Mouse (Mus musculus) hindbrain, embryonic 14.5 days (tissue): Measurements from ENCODE around the gene Lrp1. TPM values are rescaled to one million over a fixed set of nuclear protein-coding genes. Genes with fewer than 3 reads are reported as not detected.

Experiments
- ATAC-seq: fragments of 200-750 bp; cut with Nextera tagmentation; 2 replicates; pipeline ENCODE4 v1.8.0; 2017; ENCODE audit warnings: moderate number of reproducible peaks, mild to moderate bottlenecking, moderate TSS enrichment, moderate library complexity; ENCODE audit not compliant: low FRiP score
- DNase-seq: peaks from one replicate; pipeline ENCODE4 v3.0.0-alpha.2; 2015; ENCODE audit warnings: low spot score
- H3K27ac ChIP-seq: fragments of 300-500 bp; sonication (generic); 2 replicates; pipeline ENCODE4 v1.5.1; 2014; ENCODE audit warnings: mild to moderate bottlenecking, moderate library complexity
- H3K27me3 ChIP-seq: fragments of 300-500 bp; sonication (generic); 2 replicates; pipeline ENCODE4 v1.6.1; 2014; ENCODE audit warnings: mild to moderate bottlenecking, low read length, mixed read lengths; ENCODE audit not compliant: control insufficient read depth, insufficient read depth
- H3K36me3 ChIP-seq: fragments of 300-500 bp; sonication (generic); replicated peaks from 2 replicates; pipeline ENCODE4 v1.6.1; 2014; ENCODE audit not compliant: control insufficient read depth, insufficient read depth
- H3K4me1 ChIP-seq: fragments of 300-500 bp; sonication (generic); replicated peaks from 2 replicates; pipeline ENCODE4 v1.6.1; 2014; ENCODE audit warnings: antibody characterized with exemption, low read length, mixed read lengths; ENCODE audit not compliant: control insufficient read depth, insufficient read depth
- H3K4me2 ChIP-seq: fragments of 300-500 bp; sonication (generic); replicated peaks from 2 replicates; pipeline ENCODE4 v1.6.1; 2014; ENCODE audit warnings: mild to moderate bottlenecking, moderate library complexity
- H3K4me3 ChIP-seq: fragments of 300-500 bp; sonication (generic); replicated peaks from 2 replicates; pipeline ENCODE4 v1.5.1; 2014; ENCODE audit warnings: mild to moderate bottlenecking, low read length
- H3K9ac ChIP-seq: fragments of 300-500 bp; sonication (generic); 2 replicates; pipeline ENCODE4 v1.6.1; 2014
- H3K9me3 ChIP-seq: fragments of 300-500 bp; sonication (generic); 2 replicates; pipeline ENCODE4 v1.6.1; 2016; ENCODE audit warnings: low read length; ENCODE audit not compliant: control insufficient read depth
- WGBS: fragments of 180-500 bp; shearing (Covaris S2); extraction: QIAGEN DNeasy Blood & Tissue Kit; methylation state at CpG from one replicate; pipeline ENCODE4 v1.1.7; 2014; 5-methylcytosine and 5-hydroxymethylcytosine counted together
- polyA plus RNA-seq: library from polyadenylated mRNA; unstranded; fragments of >200 nt; fragmentation: Nextera tagmentation; extraction: Ambion mirVana; gene quantifications from 2 replicates; pipeline ENCODE4 v1.2.1, GENCODE M21; 2014

The Lrp1 gene
- polyA plus RNA-seq, 1 experiment from 2014 or later, result 118 TPM

- Histone ChIP-seq H3K27me3 (no peaks in the 10 kb centered on the region), H3K9me3 (no peaks in the 10 kb centered on the region), H3K4me2 (no peak overlapping the region), H3K9ac (no peak overlapping the region), H3K4me3 (no peak overlapping the region), H3K4me1 (peaks cover 22% of the 10 kb centered on the region), H3K27ac (peak overlapping the region; percentile 74; the same call in 1 of the 2 replicates), H3K36me3 (peaks cover 80% of the 10 kb centered on the region)
- ATAC-seq (no peak), DNase-seq (no peak)
- WGBS, result 88% methylated on average over 3 of the region's 3 CpGs
Observed at GRCm38 (mm10) chr10:127492118-127492517, 128.8 kb downstream of the Lrp1 start.

GRCm38 (mm10) chr10:127491128-127491512 lies 129.8 kb downstream of the Lrp1 start:
- 50% methylated on average over 8 of the region's 8 CpGs for WGBS
- Histone ChIP-seq H3K9ac (0 out of 2 replicates have a peak overlapping the region, but pooled peaks have one; percentile 46), H3K36me3 (peaks cover 76% of the 10 kb centered on the region)

GRCm38 (mm10) chr10:127490160-127491127 lies 130.5 kb downstream of the Lrp1 start:
- Histone ChIP-seq H3K27ac (peak overlapping the region; percentile 74), H3K27me3 (no peaks in the 10 kb centered on the region), H3K4me1 (peaks cover 22% of the 10 kb centered on the region), H3K4me2 (no peak overlapping the region), H3K36me3 (peaks cover 76% of the 10 kb centered on the region), H3K9ac (peak overlapping the region; percentile 46; the same call in 1 of the 2 replicates), H3K9me3 (no peaks in the 10 kb centered on the region), H3K4me3 (no peak overlapping the region)
- ATAC-seq (peak; percentile 53), DNase-seq (peak; percentile 27)
- WGBS, result 64% methylated on average over 18 of the region's 18 CpGs

More at GRCm38 (mm10) chr10:127491128-127491512, 129.8 kb downstream of the Lrp1 start:
- peak overlapping the region; percentile 74 for H3K27ac ChIP-seq
- no peaks in the 10 kb centered on the region for H3K27me3 ChIP-seq
- H3K4me2 ChIP-seq, result no peak overlapping the region
- DNase-seq (no peak), ATAC-seq (peak; percentile 47; the same call in 1 of the 2 replicates)
- H3K4me3 ChIP-seq, result no peak overlapping the region
- no peaks in the 10 kb centered on the region for H3K9me3 ChIP-seq
- peaks cover 22% of the 10 kb centered on the region for H3K4me1 ChIP-seq

DNA sequence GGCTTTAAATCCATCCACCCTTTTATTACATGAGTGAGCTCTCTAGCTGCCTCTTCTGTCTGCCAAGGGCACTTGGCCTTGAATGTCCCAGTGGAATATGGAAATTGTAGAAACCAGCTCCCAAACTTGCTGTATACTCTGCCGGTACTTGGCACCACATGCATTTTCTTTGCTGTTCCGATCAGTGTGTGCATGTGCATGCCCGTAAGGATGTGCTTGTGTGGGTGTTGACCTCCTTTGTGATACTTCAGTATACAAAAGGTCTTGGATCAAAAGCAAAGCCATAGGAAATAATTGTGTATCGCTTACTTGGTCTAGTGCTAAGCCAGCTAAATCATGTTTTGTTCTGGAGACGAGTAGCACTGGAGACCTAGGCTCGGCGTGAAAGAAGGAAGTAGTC lies 132.1 kb downstream of the Lrp1 start:
- H3K9me3 ChIP-seq, result no peaks in the 10 kb centered on the region
- peak overlapping the region; percentile 74 for H3K27ac ChIP-seq
- H3K4me2 ChIP-seq, result no peak overlapping the region
- no peaks in the 10 kb centered on the region for H3K27me3 ChIP-seq
- whole genome bisulfite sequencing, result 72% methylated on average over 7 of the region's 7 CpGs
- peaks cover 76% of the 10 kb centered on the region for H3K36me3 ChIP-seq
- no peak for DNase-seq
- no peak for ATAC-seq
- peaks cover 22% of the 10 kb centered on the region for H3K4me1 ChIP-seq
- no peak overlapping the region for H3K4me3 ChIP-seq
- H3K9ac ChIP-seq, result no peak overlapping the region

Other genes starting within 250 kb of the Lrp1 start
- gene R3hdm2, start 240.8 kb downstream of the Lrp1 start, polyA plus RNA-seq, result 32.3 and 37.8 TPM in 2 replicates
- 0.60 TPM in 1 of 2 replicates, not detected in the other for gene Stac3, start 119.5 kb downstream of the Lrp1 start, polyA plus RNA-seq
- 12.7 and 18.0 TPM in 2 replicates for gene Ndufa4l2, start 106.2 kb downstream of the Lrp1 start, polyA plus RNA-seq
- gene Shmt2, start 98.7 kb downstream of the Lrp1 start, polyA plus RNA-seq, result 45.6 and 47.4 TPM in 2 replicates
- gene Nxph4, start 86.6 kb downstream of the Lrp1 start, polyA plus RNA-seq, result 94.1 and 105 TPM in 2 replicates
- gene Stat6, start 21.8 kb upstream of the Lrp1 start, polyA plus RNA-seq, result 4.7 and 5.5 TPM in 2 replicates
- gene Nemp1, start 45.8 kb upstream of the Lrp1 start, polyA plus RNA-seq, result 3.3 and 4.3 TPM in 2 replicates
- 2.3 and 2.6 TPM in 2 replicates for gene Nab2, start 47.4 kb upstream of the Lrp1 start, polyA plus RNA-seq
- 0.37 and 0.76 TPM in 2 replicates for gene Myo1a, start 84.0 kb upstream of the Lrp1 start, polyA plus RNA-seq
- gene Tac2, start 103.3 kb upstream of the Lrp1 start, polyA plus RNA-seq, result 0.41 and 0.44 TPM in 2 replicates
- 4.3 and 4.7 TPM in 2 replicates for gene Zbtb39, start 118.4 kb upstream of the Lrp1 start, polyA plus RNA-seq
- gene Gpr182, start 130.6 kb upstream of the Lrp1 start, polyA plus RNA-seq, result 0.70 and 0.87 TPM in 2 replicates
- gene Rdh1, start 138.6 kb upstream of the Lrp1 start, polyA plus RNA-seq, result 0.05 TPM in 1 of 2 replicates, not detected in the other
- not detected in 2 replicates for gene Rdh16f1, start 138.6 kb upstream of the Lrp1 start, polyA plus RNA-seq
- 0.12 TPM in 1 of 2 replicates, not detected in the other for gene Rdh9, start 155.2 kb upstream of the Lrp1 start, polyA plus RNA-seq
- gene Rdh16, start 180.0 kb upstream of the Lrp1 start, polyA plus RNA-seq, result 0.10 TPM in 1 of 2 replicates, not detected in the other
- gene Rdh19, start 228.8 kb upstream of the Lrp1 start, polyA plus RNA-seq, result not detected in 2 replicates
- not detected in 2 replicates for gene Rdh16f2, start 245.3 kb upstream of the Lrp1 start, polyA plus RNA-seq